Mouse (Mus musculus) neural tube, embryonic 15.5 days (tissue): Measurements from ENCODE around the gene Trim34a. TPM values are rescaled to one million over a fixed set of nuclear protein-coding genes. Genes with fewer than 3 reads are reported as not detected.
"Not testable (repeated sequence)": the region's sequence is repeated elsewhere in the genome, so short reads cannot be mapped to it uniquely, and the experiment has no call there.

ENCODE experiments used
- ATAC-seq: fragments of 200-750 bp; cut with Nextera tagmentation; 2 replicates; pipeline ENCODE4 v1.8.0; 2017; ENCODE audit warnings: mild to moderate bottlenecking, moderate TSS enrichment, moderate library complexity; ENCODE audit not compliant: low FRiP score
- H3K27ac ChIP-seq: fragments of 300-500 bp; sonication (generic); replicated peaks from 2 replicates; pipeline ENCODE4 v1.5.1; 2015; ENCODE audit warnings: mild to moderate bottlenecking, inconsistent platforms
- H3K27me3 ChIP-seq: fragments of 300-500 bp; sonication (generic); replicated peaks from 2 replicates; pipeline ENCODE4 v1.6.1; 2015; ENCODE audit warnings: inconsistent platforms
- H3K36me3 ChIP-seq: fragments of 300-500 bp; sonication (generic); 2 replicates; pipeline ENCODE4 v1.6.1; 2015; ENCODE audit warnings: inconsistent platforms
- H3K4me1 ChIP-seq: fragments of 300-500 bp; sonication (generic); 2 replicates; pipeline ENCODE4 v1.6.1; 2015; ENCODE audit warnings: inconsistent platforms
- H3K4me2 ChIP-seq: fragments of 300-500 bp; sonication (generic); 2 replicates; pipeline ENCODE4 v1.6.1; 2015; ENCODE audit warnings: inconsistent platforms, mild to moderate bottlenecking, moderate library complexity
- H3K4me3 ChIP-seq: fragments of 300-500 bp; sonication (generic); replicated peaks from 2 replicates; pipeline ENCODE4 v1.5.1; 2015; ENCODE audit warnings: mild to moderate bottlenecking, inconsistent platforms
- H3K9ac ChIP-seq: fragments of 300-500 bp; sonication (generic); replicated peaks from 2 replicates; pipeline ENCODE4 v1.6.1; 2015; ENCODE audit warnings: mild to moderate bottlenecking, inconsistent platforms
- H3K9me3 ChIP-seq: fragments of 300-500 bp; sonication (generic); replicated peaks from 2 replicates; pipeline ENCODE4 v1.6.1; 2016; ENCODE audit warnings: inconsistent platforms
- WGBS: fragments of 180-500 bp; shearing (Covaris S2); methylation state at CpG from one replicate; pipeline ENCODE4 v1.1.7; 2015; ENCODE audit warnings: mixed read lengths; 5-methylcytosine and 5-hydroxymethylcytosine counted together
- polyA plus RNA-seq: library from polyadenylated mRNA; unstranded; fragments of >200 nt; fragmentation: Nextera tagmentation; extraction: Ambion mirVana; gene quantifications from 2 replicates; pipeline ENCODE4 v1.2.1, GENCODE M21; 2015

The Trim34a gene
- 0.72 and 2.2 TPM in 2 replicates for polyA plus RNA-seq

- Histone ChIP-seq H3K27ac (no peak within 1 kb of the TSS), H3K4me1 (no peaks in the 10 kb centered on the region), H3K36me3 (no peaks in the 10 kb centered on the region), H3K9me3 (no peaks in the 10 kb centered on the region), H3K9ac (peak within 1 kb of the TSS; percentile 14; the same call in 1 of the 2 replicates), H3K4me3 (peak within 1 kb of the TSS; percentile 39), H3K27me3 (no peaks in the 10 kb centered on the region), H3K4me2 (peak within 1 kb of the TSS; percentile 48)
- ATAC-seq: peak; percentile 45; the same call in 1 of the 2 replicates
- 15% methylated on average over 13 of the region's 13 CpGs for WGBS
Measured at GRCm38 (mm10) chr7:104244287-104245181, at the start of gene Trim34a. Gene Trim34a (plus strand): TSS chr7:104244457.

- H3K4me3 ChIP-seq: no peak within 1 kb of the TSS
- H3K36me3 ChIP-seq: no peaks in the 10 kb centered on the region
- ATAC-seq: no peak
- H3K4me1 ChIP-seq: no peaks in the 10 kb centered on the region
- no peak within 1 kb of the TSS for H3K27ac ChIP-seq
- H3K9me3 ChIP-seq: no peaks in the 10 kb centered on the region
- whole genome bisulfite sequencing: 87% methylated on average over 6 of the region's 6 CpGs
- H3K9ac ChIP-seq: no peak within 1 kb of the TSS
- H3K27me3 ChIP-seq: no peaks in the 10 kb centered on the region
- no peak within 1 kb of the TSS for H3K4me2 ChIP-seq
Measured at GRCm38 (mm10) chr7:104195885-104196284, 48.4 kb upstream of the Trim34a start, which contains the start of gene Olfr649. Gene Olfr649 (minus strand): TSS chr7:104195985.

GRCm38 (mm10) chr7:104199822-104200221 is 44.4 kb upstream of the Trim34a start:
- no peak for ATAC-seq

GRCm38 (mm10) chr7:104206197-104206596 is 38.1 kb upstream of the Trim34a start:
- Histone ChIP-seq H3K9ac (no peak overlapping the region), H3K27ac (no peak overlapping the region), H3K9me3 (no peaks in the 10 kb centered on the region), H3K36me3 (no peaks in the 10 kb centered on the region), H3K4me1 (no peaks in the 10 kb centered on the region), H3K4me3 (no peak overlapping the region), H3K27me3 (no peaks in the 10 kb centered on the region), H3K4me2 (no peak overlapping the region)
- whole genome bisulfite sequencing: 96% methylated on average over 7 of the region's 7 CpGs
- ATAC-seq: no peak

More at GRCm38 (mm10) chr7:104199822-104200221, 44.4 kb upstream of the Trim34a start:
- Histone ChIP-seq H3K9me3 (no peaks in the 10 kb centered on the region), H3K4me2 (no peak overlapping the region), H3K4me3 (no peak overlapping the region), H3K36me3 (no peaks in the 10 kb centered on the region), H3K4me1 (no peaks in the 10 kb centered on the region), H3K27ac (no peak overlapping the region), H3K9ac (no peak overlapping the region), H3K27me3 (no peaks in the 10 kb centered on the region)
- WGBS: 5% methylated on average over 5 of the region's 5 CpGs

- ATAC-seq: no peak
- WGBS: 74% methylated on average over 1 of the region's 1 CpGs
- Histone ChIP-seq H3K4me1 (peaks cover 8% of the 10 kb centered on the region), H3K36me3 (no peaks in the 10 kb centered on the region), H3K27me3 (peaks cover 5% of the 10 kb centered on the region; the same call in 1 of the 2 replicates), H3K4me2 (no peak overlapping the region), H3K9me3 (no peaks in the 10 kb centered on the region), H3K27ac (no peak overlapping the region), H3K9ac (no peak overlapping the region), H3K4me3 (no peak overlapping the region)
Measured at GRCm38 (mm10) chr7:104216011-104216535, 28.2 kb upstream of the Trim34a start.

- H3K27me3 ChIP-seq: peaks cover 5% of the 10 kb centered on the region; the same call in 1 of the 2 replicates
- H3K9me3 ChIP-seq: no peaks in the 10 kb centered on the region
- H3K4me1 ChIP-seq: peaks cover 8% of the 10 kb centered on the region
- WGBS: 75% methylated on average over 2 of the region's 2 CpGs
- no peak overlapping the region for H3K4me3 ChIP-seq
- H3K9ac ChIP-seq: no peak overlapping the region
- no peaks in the 10 kb centered on the region for H3K36me3 ChIP-seq
- no peak overlapping the region for H3K4me2 ChIP-seq
- H3K27ac ChIP-seq: no peak overlapping the region
- no peak for ATAC-seq
Measured at GRCm38 (mm10) chr7:104217881-104218280, 26.4 kb upstream of the Trim34a start.

- Histone ChIP-seq H3K9me3 (no peaks in the 10 kb centered on the region), H3K27me3 (peaks cover 5% of the 10 kb centered on the region; the same call in 1 of the 2 replicates), H3K4me3 (peak within 1 kb of the TSS; percentile 30), H3K27ac (no peak within 1 kb of the TSS), H3K36me3 (no peaks in the 10 kb centered on the region), H3K4me2 (peak within 1 kb of the TSS; percentile 59), H3K9ac (no peak within 1 kb of the TSS; the same call in 1 of the 2 replicates), H3K4me1 (peaks cover 8% of the 10 kb centered on the region)
- peak; percentile 74; the same call in 1 of the 2 replicates for ATAC-seq
- WGBS: 1% methylated on average over 37 of the region's 37 CpGs
Measured at GRCm38 (mm10) chr7:104218701-104219569, 25.3 kb upstream of the Trim34a start, which contains the start of gene Trim6. Gene Trim6 (plus strand): TSS chr7:104218793.

GRCm38 (mm10) chr7:104231203-104231602 is 13.1 kb upstream of the Trim34a start:
- Histone ChIP-seq H3K4me2 (no peak overlapping the region), H3K9ac (no peak overlapping the region), H3K4me3 (no peak overlapping the region), H3K27me3 (no peaks in the 10 kb centered on the region), H3K4me1 (no peaks in the 10 kb centered on the region), H3K36me3 (no peaks in the 10 kb centered on the region), H3K9me3 (no peaks in the 10 kb centered on the region), H3K27ac (no peak overlapping the region)
- no peak for ATAC-seq
- WGBS: 41% methylated on average over 2 of the region's 2 CpGs

GRCm38 (mm10) chr7:104240857-104241256 is 3.4 kb upstream of the Trim34a start:
- Histone ChIP-seq H3K9me3 (no peaks in the 10 kb centered on the region), H3K4me2 (no peak overlapping the region), H3K9ac (no peak overlapping the region), H3K4me3 (no peak overlapping the region), H3K27ac (no peak overlapping the region), H3K36me3 (no peaks in the 10 kb centered on the region), H3K4me1 (no peaks in the 10 kb centered on the region), H3K27me3 (no peaks in the 10 kb centered on the region)
- no peak for ATAC-seq

- no peak overlapping the region for H3K27ac ChIP-seq
- no peaks in the 10 kb centered on the region for H3K27me3 ChIP-seq
- no peaks in the 10 kb centered on the region for H3K9me3 ChIP-seq
- 80% methylated on average over 1 of the region's 1 CpGs for WGBS
- H3K9ac ChIP-seq: no peak overlapping the region
- H3K4me1 ChIP-seq: no peaks in the 10 kb centered on the region
- H3K4me2 ChIP-seq: no peak overlapping the region
- H3K4me3 ChIP-seq: no peak overlapping the region
- no peaks in the 10 kb centered on the region for H3K36me3 ChIP-seq
- no peak for ATAC-seq
Measured at GRCm38 (mm10) chr7:104243616-104244015, 641 bp upstream of the Trim34a start.

- not testable (repeated sequence) for ATAC-seq, H3K4me2 ChIP-seq, H3K9ac ChIP-seq, H3K4me3 ChIP-seq, H3K36me3 ChIP-seq, H3K9me3 ChIP-seq, H3K27me3 ChIP-seq, H3K4me1 ChIP-seq, H3K27ac ChIP-seq
- WGBS: 93% methylated on average over 4 of the region's 4 CpGs
Measured at GRCm38 (mm10) chr7:104260380-104260779, 16.1 kb downstream of the Trim34a start.
